ENCODE assay signal across 23 mouse cellular contexts in genomic region chr14:29498546-29499290, GRCm38 (mm10).
DNase-seq lines count a peak whose midpoint lies in the region; ATAC-seq and TF ChIP-seq lines count a peak whose summit lies in the region.
"Had no signal": no experiment of that assay in that cellular context is flagged by ENCODE, and none has a peak within 500 bp of the region (broad histone marks: within the 10 kb centered on the region; RNA-seq: fewer than 3 reads in every experiment).

No protein-coding gene starts in this region.

- no peaks in the 10 kb centered on the region for H3K9me3 ChIP-seq in kidney, embryonic 15.5 days (replicated peaks)
- H3K9me3 ChIP-seq in intestine, embryonic 16.5 days (ENCODE audit: control insufficient read depth, low read length), result no peaks in the 10 kb centered on the region
- H3K9me3 ChIP-seq: embryonic facial prominence, embryonic 12.5 days; forebrain, embryonic 12.5 days; hindbrain, embryonic 10.5 days; midbrain, embryonic 12.5 days had no signal

- peak; percentile 22 to 24 for DNase-seq in cerebellum, postnatal 36 days
- DNase-seq in kidney, adult 8-10 months, result no peak
- DNase-seq in brain, embryonic 14.5 days (ENCODE audit: low read depth), result peak; percentile 41
- DNase-seq in fibroblast of lung, adult 2 months (ENCODE audit: low read depth), result peak; percentile 25
- DNase-seq: adrenal gland, postnatal 25 days; B cell, adult 2 months; gastrocnemius, postnatal 25 days; kidney, postnatal 36 days; layer of hippocampus, adult 9-11 months; liver; liver, postnatal 0 days; thymus, postnatal 4 days had no signal

- ATAC-seq in cerebellum, adult (ENCODE audit: insufficient number of reproducible peaks, low FRiP score, low TSS enrichment), result no peak
- 0 out of 2 replicates have a peak, but pooled peaks have one; percentile 22 for ATAC-seq in kidney, embryonic 15.5 days (replicated peaks; ENCODE audit: low FRiP score)
- no peak for ATAC-seq in intestine, embryonic 16.5 days
- ATAC-seq: inflammation-experienced regulatory T-cells, adult 6 months; liver, postnatal 0 days had no signal

- no peak overlapping the region for H3K4me3 ChIP-seq in kidney, embryonic 15.5 days (replicated peaks)
- no peak overlapping the region for H3K4me3 ChIP-seq in intestine, embryonic 16.5 days (ENCODE audit: low read length)
- H3K4me3 ChIP-seq: embryonic facial prominence, embryonic 12.5 days; forebrain, embryonic 12.5 days; hindbrain, embryonic 10.5 days; midbrain, embryonic 12.5 days; myocyte had no signal

- no peak for TF ChIP-seq POLR2A in brain, embryonic 14.5 days (IDR thresholded peaks at IDR 0.05; ENCODE audit: borderline replicate concordance, extremely low read depth, insufficient read depth, insufficient read length, poor library complexity, severe bottlenecking)

- 40% methylated on average over 8 of the region's 8 CpGs for WGBS in kidney, embryonic 15.5 days
- WGBS in intestine, embryonic 16.5 days, result 47% methylated on average over 8 of the region's 8 CpGs

- no peak for TF ChIP-seq CTCF in brain, embryonic 14.5 days (IDR thresholded peaks at IDR 0.05; ENCODE audit: borderline replicate concordance, extremely low read depth, insufficient read depth, insufficient read length)

- 0 out of 2 replicates have a peak overlapping the region, but pooled peaks have one; percentile 43 for H3K27ac ChIP-seq in kidney, embryonic 15.5 days
- no peak overlapping the region for H3K27ac ChIP-seq in intestine, embryonic 16.5 days (ENCODE audit: low read length)
- H3K27ac ChIP-seq: embryonic facial prominence, embryonic 12.5 days; forebrain, embryonic 12.5 days; hindbrain, embryonic 10.5 days; macrophage; midbrain, embryonic 12.5 days had no signal

- no peaks in the 10 kb centered on the region for H3K36me3 ChIP-seq in kidney, embryonic 15.5 days
- no peaks in the 10 kb centered on the region for H3K36me3 ChIP-seq in intestine, embryonic 16.5 days (ENCODE audit: control insufficient read depth, insufficient read depth, low read length)
- H3K36me3 ChIP-seq: embryonic facial prominence, embryonic 12.5 days; forebrain, embryonic 12.5 days; hindbrain, embryonic 10.5 days; midbrain, embryonic 12.5 days had no signal

- H3K27me3 ChIP-seq in kidney, embryonic 15.5 days, result no peaks in the 10 kb centered on the region
- H3K27me3 ChIP-seq in intestine, embryonic 16.5 days (replicated peaks; ENCODE audit: control insufficient read depth, insufficient read depth, low read length), result no peaks in the 10 kb centered on the region
- H3K27me3 ChIP-seq: embryonic facial prominence, embryonic 12.5 days; forebrain, embryonic 12.5 days; midbrain, embryonic 12.5 days had no signal

- H3K4me1 ChIP-seq in kidney, embryonic 15.5 days, result peaks cover 4% of the 10 kb centered on the region; the same call in 1 of the 2 replicates
- no peaks in the 10 kb centered on the region for H3K4me1 ChIP-seq in intestine, embryonic 16.5 days (ENCODE audit: control insufficient read depth, insufficient read depth, low read length)
- H3K4me1 ChIP-seq: embryonic facial prominence, embryonic 12.5 days had no signal

- no peak overlapping the region for H3K4me2 ChIP-seq in kidney, embryonic 15.5 days
- no peak overlapping the region for H3K4me2 ChIP-seq in intestine, embryonic 16.5 days (ENCODE audit: low read depth, low read length)
- H3K4me2 ChIP-seq: embryonic facial prominence, embryonic 12.5 days; forebrain, embryonic 12.5 days; heart, embryonic 11.5 days; midbrain, embryonic 12.5 days had no signal

- H3K9ac ChIP-seq in kidney, embryonic 15.5 days, result no peak overlapping the region
- H3K9ac ChIP-seq in intestine, embryonic 16.5 days (ENCODE audit: low read depth, low read length), result no peak overlapping the region
- H3K9ac ChIP-seq: embryonic facial prominence, embryonic 12.5 days; forebrain, embryonic 12.5 days; liver, postnatal 0 days; midbrain, embryonic 12.5 days had no signal

Comparison
In these comparisons a context has a peak if more than half of its experiments do, and no peak if none do; other contexts are left out.
1. DNase-seq: peak in cerebellum, postnatal 36 days (2 of 2), brain, embryonic 14.5 days (single experiment) and fibroblast of lung, adult 2 months (single experiment); none in kidney, adult 8-10 months (0 of 2).